Mouse (Mus musculus): ENCODE data around the gene Nkain4. TPM values are rescaled to one million over a fixed set of nuclear protein-coding genes. Genes with fewer than 3 reads are reported as not detected.

The Nkain4 gene
- polyA plus RNA-seq, 1 experiment from 2014 or later = 1.6 TPM

DNA sequence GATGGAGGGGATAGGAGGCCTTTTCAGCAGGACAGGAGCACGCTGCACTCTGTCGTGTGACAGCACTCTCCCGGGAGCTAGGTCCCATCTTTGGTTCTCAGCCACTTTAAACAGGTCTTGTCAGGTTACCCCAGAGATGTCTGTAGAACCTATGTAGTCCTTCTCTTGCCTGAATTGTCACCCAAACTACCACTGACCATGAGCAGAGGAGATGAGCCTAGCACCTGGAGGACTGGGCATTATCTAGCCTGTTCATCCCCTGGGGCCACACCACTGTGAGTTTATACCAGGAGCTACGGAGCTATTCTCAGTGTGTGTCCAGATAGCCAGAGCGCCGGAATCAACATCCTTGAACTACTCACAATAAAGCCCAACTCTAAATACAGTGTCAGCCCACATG lies 56.6 kb downstream of the Nkain4 start:
- no peak overlapping the region for H3K4me3 ChIP-seq (ENCODE audit: low read depth, low read length)
- no peaks in the 10 kb centered on the region for H3K36me3 ChIP-seq (ENCODE audit: control insufficient read depth, insufficient read depth)
- H3K9me3 ChIP-seq (replicated peaks; ENCODE audit: control insufficient read depth, low read length) = no peaks in the 10 kb centered on the region
- H3K27me3 ChIP-seq (ENCODE audit: control insufficient read depth, insufficient read depth, low read depth, low read length) = peaks cover 40% of the 10 kb centered on the region
- peaks cover 9% of the 10 kb centered on the region for H3K4me1 ChIP-seq (ENCODE audit: control insufficient read depth, low read depth, low read length)
- H3K27ac ChIP-seq (ENCODE audit: low read length) = no peak overlapping the region
- no peak overlapping the region for H3K9ac ChIP-seq (ENCODE audit: low read depth, low read length)
- ATAC-seq (ENCODE audit: low read depth) = no peak
- H3K4me2 ChIP-seq (ENCODE audit: low read depth, low read length) = no peak overlapping the region
- WGBS (ENCODE audit: insufficient replicate concordance) = 69% methylated on average over 6 of the region's 6 CpGs

DNA sequence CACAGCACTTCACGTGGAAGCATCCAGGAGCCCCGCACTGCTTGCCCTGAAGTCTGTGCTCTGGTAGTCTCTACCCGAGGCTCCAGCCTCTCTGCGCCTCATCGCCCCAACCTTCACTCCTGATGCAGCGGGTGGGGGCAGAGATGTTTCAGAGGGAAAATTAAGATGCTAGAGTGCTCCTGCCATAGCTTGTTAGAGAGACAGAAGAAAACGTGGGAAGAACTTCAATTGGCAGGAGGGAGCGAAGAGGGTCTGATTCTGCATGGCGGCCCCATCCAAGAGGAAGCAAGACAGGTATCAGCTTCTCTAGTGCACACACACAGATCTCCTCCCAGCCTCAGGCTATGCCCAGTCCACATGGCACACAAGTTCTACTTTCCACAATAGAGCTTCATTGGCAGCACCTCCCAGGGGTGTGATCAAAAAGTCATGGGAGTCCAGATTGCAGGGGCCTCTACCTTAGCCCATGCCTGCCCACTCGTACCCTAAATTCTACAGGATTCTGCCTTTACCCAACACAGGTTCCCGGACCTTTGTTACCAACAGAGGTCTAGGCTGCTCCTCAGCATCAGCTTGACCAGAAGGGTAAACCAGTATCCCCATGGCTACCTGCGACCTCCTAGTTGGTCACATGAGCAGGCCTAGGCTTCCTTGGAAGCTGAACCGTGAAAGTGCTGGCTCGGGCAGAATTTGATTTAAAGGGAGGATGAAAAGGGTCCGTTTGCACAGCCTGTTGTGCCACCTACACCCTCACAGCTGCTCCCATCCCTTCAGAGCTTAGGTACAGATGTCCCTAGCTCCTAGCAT lies 57.5 kb downstream of the Nkain4 start:
- peaks cover 9% of the 10 kb centered on the region for H3K4me1 ChIP-seq (ENCODE audit: control insufficient read depth, low read depth, low read length)
- ATAC-seq (ENCODE audit: low read depth) = no peak
- no peak overlapping the region for H3K9ac ChIP-seq (ENCODE audit: low read depth, low read length)
- H3K4me3 ChIP-seq (ENCODE audit: low read depth, low read length) = no peak overlapping the region
- H3K9me3 ChIP-seq (replicated peaks; ENCODE audit: control insufficient read depth, low read length) = no peaks in the 10 kb centered on the region
- 59% methylated on average over 15 of the region's 15 CpGs for WGBS (ENCODE audit: insufficient replicate concordance)
- H3K4me2 ChIP-seq (ENCODE audit: low read depth, low read length) = no peak overlapping the region
- no peaks in the 10 kb centered on the region for H3K36me3 ChIP-seq (ENCODE audit: control insufficient read depth, insufficient read depth)
- peaks cover 48% of the 10 kb centered on the region for H3K27me3 ChIP-seq (ENCODE audit: control insufficient read depth, insufficient read depth, low read depth, low read length)
- no peak overlapping the region for H3K27ac ChIP-seq (ENCODE audit: low read length)

- no peaks in the 10 kb centered on the region for H3K36me3 ChIP-seq (ENCODE audit: control insufficient read depth, insufficient read depth)
- no peak for ATAC-seq (ENCODE audit: low read depth)
- 60% methylated on average over 11 of the region's 11 CpGs for WGBS (ENCODE audit: insufficient replicate concordance)
- H3K4me3 ChIP-seq (ENCODE audit: low read depth, low read length) = no peak overlapping the region
- H3K27me3 ChIP-seq (ENCODE audit: control insufficient read depth, insufficient read depth, low read depth, low read length) = peaks cover 59% of the 10 kb centered on the region
- peaks cover 9% of the 10 kb centered on the region for H3K4me1 ChIP-seq (ENCODE audit: control insufficient read depth, low read depth, low read length)
- H3K9me3 ChIP-seq (replicated peaks; ENCODE audit: control insufficient read depth, low read length) = no peaks in the 10 kb centered on the region
- no peak overlapping the region for H3K27ac ChIP-seq (ENCODE audit: low read length)
- H3K4me2 ChIP-seq (ENCODE audit: low read depth, low read length) = no peak overlapping the region
- no peak overlapping the region for H3K9ac ChIP-seq (ENCODE audit: low read depth, low read length)
Measured at GRCm38 (mm10) chr2:180895837-180896525, 58.5 kb downstream of the Nkain4 start.

- Histone ChIP-seq H3K36me3 (ENCODE audit: control insufficient read depth, insufficient read depth) (no peaks in the 10 kb centered on the region), H3K4me1 (ENCODE audit: control insufficient read depth, low read depth, low read length) (peaks cover 9% of the 10 kb centered on the region), H3K27ac (ENCODE audit: low read length) (no peak overlapping the region), H3K9me3 (replicated peaks; ENCODE audit: control insufficient read depth, low read length) (no peaks in the 10 kb centered on the region), H3K4me2 (ENCODE audit: low read depth, low read length) (no peak overlapping the region), H3K4me3 (ENCODE audit: low read depth, low read length) (no peak overlapping the region), H3K9ac (ENCODE audit: low read depth, low read length) (no peak overlapping the region), H3K27me3 (ENCODE audit: control insufficient read depth, insufficient read depth, low read depth, low read length) (peaks cover 65% of the 10 kb centered on the region)
- no peak for ATAC-seq (ENCODE audit: low read depth)
- 63% methylated on average over 3 of the region's 3 CpGs for WGBS (ENCODE audit: insufficient replicate concordance)
Measured at GRCm38 (mm10) chr2:180895321-180895720, 59.2 kb downstream of the Nkain4 start.

- ATAC-seq (ENCODE audit: low read depth) = no peak
- WGBS (ENCODE audit: insufficient replicate concordance) = 3% methylated on average over 13 of the region's 13 CpGs
- H3K4me1 ChIP-seq (ENCODE audit: control insufficient read depth, low read depth, low read length) = peaks cover 9% of the 10 kb centered on the region
- H3K9me3 ChIP-seq (replicated peaks; ENCODE audit: control insufficient read depth, low read length) = no peaks in the 10 kb centered on the region
- H3K27ac ChIP-seq (ENCODE audit: low read length) = no peak overlapping the region
- peaks cover 71% of the 10 kb centered on the region for H3K27me3 ChIP-seq (ENCODE audit: control insufficient read depth, insufficient read depth, low read depth, low read length)
- no peak overlapping the region for H3K4me2 ChIP-seq (ENCODE audit: low read depth, low read length)
- no peak overlapping the region for H3K9ac ChIP-seq (ENCODE audit: low read depth, low read length)
- H3K4me3 ChIP-seq (ENCODE audit: low read depth, low read length) = no peak overlapping the region
- no peaks in the 10 kb centered on the region for H3K36me3 ChIP-seq (ENCODE audit: control insufficient read depth, insufficient read depth)
Measured at GRCm38 (mm10) chr2:180894734-180895133, 59.8 kb downstream of the Nkain4 start.

DNA sequence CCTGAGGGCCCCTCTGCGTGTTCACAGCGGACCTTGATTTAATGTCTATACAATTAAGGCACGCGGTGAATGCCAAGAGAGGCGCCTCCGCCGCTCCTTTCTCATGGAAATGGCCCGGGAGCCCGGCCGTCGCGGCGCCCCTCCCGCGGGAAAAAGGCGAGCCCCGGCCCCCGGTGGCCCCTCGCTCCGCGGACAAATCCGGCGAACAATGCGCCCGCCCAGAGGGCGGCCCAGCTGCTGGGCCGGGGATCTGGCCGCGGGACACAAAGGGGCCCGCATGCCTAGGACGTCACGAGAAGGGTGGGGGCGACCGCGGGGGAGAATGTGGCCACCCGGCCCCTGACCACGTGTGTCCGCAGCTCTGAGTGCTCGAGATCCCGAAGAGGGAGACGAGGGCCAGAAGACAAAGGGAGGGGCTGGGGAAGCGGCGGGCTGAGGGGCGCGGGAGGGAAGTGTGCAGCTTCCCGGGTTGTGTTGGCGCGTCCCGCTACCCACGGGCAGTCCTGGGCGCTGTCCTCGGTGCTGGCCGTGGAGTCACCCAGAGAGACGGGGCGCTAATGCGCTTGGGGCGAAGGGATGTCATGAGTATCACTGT lies 60.4 kb downstream of the Nkain4 start:
- H3K4me3 ChIP-seq (ENCODE audit: low read depth, low read length) = peak overlapping the region; percentile 39
- H3K9ac ChIP-seq (ENCODE audit: low read depth, low read length) = no peak overlapping the region
- no peaks in the 10 kb centered on the region for H3K9me3 ChIP-seq (replicated peaks; ENCODE audit: control insufficient read depth, low read length)
- H3K27me3 ChIP-seq (ENCODE audit: control insufficient read depth, insufficient read depth, low read depth, low read length) = peaks cover 77% of the 10 kb centered on the region
- H3K36me3 ChIP-seq (ENCODE audit: control insufficient read depth, insufficient read depth) = no peaks in the 10 kb centered on the region
- peaks cover 9% of the 10 kb centered on the region for H3K4me1 ChIP-seq (ENCODE audit: control insufficient read depth, low read depth, low read length)
- no peak overlapping the region for H3K27ac ChIP-seq (ENCODE audit: low read length)
- ATAC-seq (ENCODE audit: low read depth) = no peak
- WGBS (ENCODE audit: insufficient replicate concordance) = under 1% methylated on average over 57 of the region's 57 CpGs
- H3K4me2 ChIP-seq (ENCODE audit: low read depth, low read length) = peak overlapping the region; percentile 44

- H3K4me1 ChIP-seq (ENCODE audit: control insufficient read depth, low read depth, low read length) = peaks cover 9% of the 10 kb centered on the region
- WGBS (ENCODE audit: insufficient replicate concordance) = 1% methylated on average over 50 of the region's 50 CpGs
- peak overlapping the region; percentile 44 for H3K4me2 ChIP-seq (ENCODE audit: low read depth, low read length)
- no peaks in the 10 kb centered on the region for H3K36me3 ChIP-seq (ENCODE audit: control insufficient read depth, insufficient read depth)
- no peak for ATAC-seq (ENCODE audit: low read depth)
- H3K9me3 ChIP-seq (replicated peaks; ENCODE audit: control insufficient read depth, low read length) = no peaks in the 10 kb centered on the region
- H3K4me3 ChIP-seq (ENCODE audit: low read depth, low read length) = peak overlapping the region; percentile 39
- peaks cover 83% of the 10 kb centered on the region for H3K27me3 ChIP-seq (ENCODE audit: control insufficient read depth, insufficient read depth, low read depth, low read length)
- no peak overlapping the region for H3K9ac ChIP-seq (ENCODE audit: low read depth, low read length)
- no peak overlapping the region for H3K27ac ChIP-seq (ENCODE audit: low read length)
Measured at GRCm38 (mm10) chr2:180893537-180894028, 60.9 kb downstream of the Nkain4 start.

DNA sequence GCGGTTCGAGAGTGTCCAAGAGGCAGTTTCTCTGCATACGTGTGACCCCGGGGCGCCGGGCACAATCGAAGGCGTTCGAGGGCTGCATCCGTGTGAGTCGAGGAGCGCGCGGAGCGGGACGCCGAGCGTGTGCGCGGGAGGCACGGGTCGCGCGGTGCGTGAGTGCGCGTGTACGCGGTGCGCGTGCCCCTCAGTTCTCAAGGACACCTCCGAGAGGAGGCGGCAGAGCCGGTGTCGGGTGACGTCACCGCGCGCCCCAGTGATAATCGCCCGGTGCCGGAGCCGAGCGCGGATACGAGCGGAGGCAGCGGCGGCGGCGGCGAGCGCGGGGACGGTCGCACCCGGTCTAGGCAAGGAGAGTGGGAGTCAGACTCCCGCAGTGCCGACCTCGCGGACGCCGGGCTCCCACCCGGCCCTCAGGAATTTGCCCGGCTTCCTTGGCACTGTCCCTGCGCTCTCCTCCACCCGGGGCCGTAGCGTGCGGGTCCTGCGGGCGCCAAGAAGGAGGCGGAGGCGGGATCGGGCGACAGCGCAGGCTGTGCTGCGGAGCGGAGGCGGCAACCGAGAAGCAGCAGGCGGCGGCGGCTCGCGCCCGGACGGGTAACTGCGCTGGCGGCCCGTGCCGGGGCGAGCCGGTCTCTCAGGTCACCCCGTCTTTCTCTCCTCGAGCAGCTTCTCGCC lies 61.5 kb downstream of the Nkain4 start:
- Histone ChIP-seq H3K9ac (ENCODE audit: low read depth, low read length) (no peak overlapping the region), H3K27ac (ENCODE audit: low read length) (no peak overlapping the region), H3K27me3 (ENCODE audit: control insufficient read depth, insufficient read depth, low read depth, low read length) (peaks cover 87% of the 10 kb centered on the region), H3K4me2 (ENCODE audit: low read depth, low read length) (peak overlapping the region; percentile 44), H3K4me1 (ENCODE audit: control insufficient read depth, low read depth, low read length) (peaks cover 9% of the 10 kb centered on the region), H3K4me3 (ENCODE audit: low read depth, low read length) (peak overlapping the region; percentile 39), H3K36me3 (ENCODE audit: control insufficient read depth, insufficient read depth) (no peaks in the 10 kb centered on the region), H3K9me3 (replicated peaks; ENCODE audit: control insufficient read depth, low read length) (no peaks in the 10 kb centered on the region)
- ATAC-seq (ENCODE audit: low read depth) = no peak
- WGBS (ENCODE audit: insufficient replicate concordance) = under 1% methylated on average over 87 of the region's 97 CpGs
